Mouse (Mus musculus): ENCODE data around the gene Aifm2.

GRCm38 (mm10) chr10:61766806-61767205 lies 51.7 kb downstream of the Aifm2 start:
- no peak for TF ChIP-seq CTCF (IDR thresholded peaks at IDR 0.05; ENCODE audit: borderline replicate concordance, insufficient read depth, low read depth, low read length)
- no peak for TF ChIP-seq POLR2A (IDR thresholded peaks at IDR 0.05; ENCODE audit: borderline replicate concordance, insufficient read depth, low read length)
